Mouse (Mus musculus): ENCODE measurements around the gene Atp13a2.
A peak's percentile ranks its signal among the peaks of the same experiment; 100 is the strongest.

Atp13a2 gene

DNA sequence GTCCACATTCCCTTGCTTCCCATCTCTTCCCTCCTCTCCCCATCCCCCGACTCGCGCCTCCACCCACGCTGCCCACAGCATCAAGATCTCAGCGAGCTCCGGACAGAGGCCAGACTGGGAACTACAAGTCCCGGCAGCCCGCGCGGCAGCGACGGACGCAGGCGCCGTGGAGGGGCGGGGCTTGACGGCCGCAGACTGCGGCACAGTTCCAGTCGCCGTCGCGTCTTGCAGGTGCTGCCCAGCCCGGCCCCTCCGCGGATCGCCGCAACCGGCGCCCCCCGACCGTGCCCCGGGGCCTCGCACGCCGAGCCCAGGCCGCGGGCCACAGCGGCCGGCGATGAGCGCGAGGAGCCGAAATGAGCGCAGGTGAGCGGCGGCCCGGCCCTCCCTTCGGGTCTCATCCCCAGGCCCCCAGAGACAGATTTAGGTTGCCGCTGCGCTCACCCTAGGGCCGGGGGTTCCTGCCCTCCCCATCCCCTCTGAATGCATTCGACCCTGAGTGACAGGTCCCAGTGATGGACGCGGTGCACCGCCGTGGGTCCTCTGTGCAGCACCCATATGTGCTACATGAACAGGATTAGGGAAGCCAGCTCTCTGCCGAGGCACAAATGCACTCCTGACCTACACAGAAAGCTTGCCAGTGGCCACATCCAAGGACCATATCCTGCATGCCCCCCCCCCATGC lies at the start of gene Atp13a2:
Gene Atp13a2, plus strand, starts transcription at position 163 of the 685 bp plus-strand sequence.
- peak; percentile 92 for DNase-seq

DNA sequence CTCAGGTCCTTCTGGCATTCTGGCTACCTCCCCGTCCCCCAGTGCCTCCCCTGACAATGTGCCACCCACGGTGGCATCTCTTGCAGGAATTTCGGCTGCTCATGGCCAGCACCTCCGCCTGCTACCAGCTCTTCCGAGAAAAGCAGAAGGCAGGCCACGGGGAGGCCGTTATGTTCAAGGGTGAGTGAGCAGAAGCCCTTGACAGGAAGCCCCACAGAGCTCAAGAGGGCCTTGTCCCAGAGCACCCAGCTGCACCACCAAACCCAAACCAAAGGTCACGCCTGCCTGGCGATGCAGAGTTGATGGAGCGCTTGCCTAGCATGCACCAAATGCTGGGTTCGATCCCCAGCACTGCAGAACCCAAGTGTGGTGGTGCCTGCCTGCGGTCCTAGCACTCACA lies 42.3 kb upstream of the Atp13a2 start:
- no peak for DNase-seq

DNA sequence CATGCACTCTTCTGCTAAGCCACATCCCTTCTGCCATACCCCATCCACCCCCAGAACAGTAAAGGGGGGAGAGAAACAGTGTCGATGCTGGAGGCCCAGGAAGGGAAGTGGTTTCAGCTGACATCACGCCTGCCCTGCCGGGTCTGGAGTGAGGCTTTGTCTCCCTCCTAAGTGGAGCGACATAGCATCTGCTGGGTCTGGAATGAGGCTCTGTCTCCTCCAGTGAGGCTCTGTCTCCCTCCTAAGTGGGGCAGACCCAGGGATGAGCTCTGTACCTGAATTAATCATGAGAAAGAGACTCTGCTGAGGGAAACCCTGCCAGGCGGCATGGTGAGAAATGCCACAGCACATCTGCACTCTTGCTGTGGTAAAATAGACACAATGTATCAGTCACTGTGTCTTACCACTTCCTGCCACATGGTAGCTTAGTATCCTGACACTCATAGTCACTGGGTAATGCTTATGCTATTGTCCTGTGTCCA lies 41.7 kb upstream of the Atp13a2 start:
- DNase-seq = peak; percentile 38

DNA sequence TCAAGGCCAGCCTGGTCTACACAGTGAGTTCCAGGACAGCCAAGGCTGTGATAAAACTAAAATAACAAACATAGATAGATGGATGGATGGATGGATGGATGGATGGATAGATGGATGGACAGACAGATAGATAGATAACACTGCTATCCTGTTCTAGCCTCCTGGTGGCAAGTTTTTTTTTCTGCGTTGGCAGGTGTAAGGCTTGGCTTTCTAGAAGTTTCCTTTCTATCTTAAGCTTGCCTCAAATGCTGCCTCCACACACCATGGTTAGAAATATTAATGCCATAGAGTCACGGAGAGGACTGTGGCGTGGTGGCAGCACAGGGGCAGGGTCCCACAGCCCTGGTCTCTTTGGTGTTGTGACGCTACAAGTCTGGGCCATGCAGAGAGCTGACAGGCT lies 41.1 kb upstream of the Atp13a2 start:
- DNase-seq = no peak

DNA sequence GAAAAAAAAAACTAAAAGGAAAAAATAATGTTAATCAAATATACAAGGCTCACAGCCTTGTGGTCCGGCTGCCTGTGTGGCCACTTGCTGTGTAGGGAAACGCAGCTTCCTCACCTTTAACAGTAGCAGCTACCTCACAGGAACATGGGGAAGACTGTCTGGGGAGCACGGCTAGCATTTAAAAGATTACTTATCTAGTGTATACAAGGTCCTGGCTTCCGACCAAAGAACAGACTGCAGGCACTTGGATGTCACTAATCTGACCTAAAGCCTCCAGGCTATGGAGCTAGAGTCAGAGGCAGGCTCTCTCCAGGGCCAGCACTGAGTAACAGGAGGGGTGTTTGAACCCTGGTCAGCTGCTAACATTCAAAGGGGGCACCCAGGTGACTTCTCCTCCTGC lies 40.6 kb upstream of the Atp13a2 start:
- no peak for DNase-seq

DNA sequence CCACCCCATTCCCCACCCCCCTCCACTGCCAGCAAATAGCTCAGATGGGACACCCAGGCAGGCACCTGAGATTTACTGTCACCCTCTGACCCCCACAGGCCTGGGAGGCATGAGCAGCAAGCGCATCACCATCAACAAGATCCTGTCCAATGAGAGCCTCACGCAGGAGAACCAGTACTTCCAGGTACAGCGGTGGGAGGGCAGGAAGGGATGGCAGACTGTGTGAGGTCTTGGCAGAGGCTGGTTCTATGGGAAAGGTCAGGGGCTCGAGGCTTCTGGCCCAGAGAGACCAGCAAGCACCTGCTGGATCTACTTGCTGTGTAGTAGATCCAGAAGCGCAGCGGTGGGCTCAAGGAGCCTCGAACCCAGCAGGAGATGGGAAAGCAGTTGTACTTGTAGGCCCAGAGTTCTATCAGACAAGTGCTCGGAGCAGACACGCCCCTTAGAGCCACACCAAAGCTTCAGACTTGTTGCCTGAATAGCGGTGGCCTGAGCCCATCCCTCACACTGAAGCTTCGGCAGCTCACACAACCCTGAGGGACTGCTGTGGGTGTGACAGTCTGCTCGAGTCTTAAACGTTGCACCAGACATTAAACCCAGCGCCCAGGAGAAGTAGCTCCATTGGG lies 40.0 kb upstream of the Atp13a2 start:
- DNase-seq = no peak

DNA sequence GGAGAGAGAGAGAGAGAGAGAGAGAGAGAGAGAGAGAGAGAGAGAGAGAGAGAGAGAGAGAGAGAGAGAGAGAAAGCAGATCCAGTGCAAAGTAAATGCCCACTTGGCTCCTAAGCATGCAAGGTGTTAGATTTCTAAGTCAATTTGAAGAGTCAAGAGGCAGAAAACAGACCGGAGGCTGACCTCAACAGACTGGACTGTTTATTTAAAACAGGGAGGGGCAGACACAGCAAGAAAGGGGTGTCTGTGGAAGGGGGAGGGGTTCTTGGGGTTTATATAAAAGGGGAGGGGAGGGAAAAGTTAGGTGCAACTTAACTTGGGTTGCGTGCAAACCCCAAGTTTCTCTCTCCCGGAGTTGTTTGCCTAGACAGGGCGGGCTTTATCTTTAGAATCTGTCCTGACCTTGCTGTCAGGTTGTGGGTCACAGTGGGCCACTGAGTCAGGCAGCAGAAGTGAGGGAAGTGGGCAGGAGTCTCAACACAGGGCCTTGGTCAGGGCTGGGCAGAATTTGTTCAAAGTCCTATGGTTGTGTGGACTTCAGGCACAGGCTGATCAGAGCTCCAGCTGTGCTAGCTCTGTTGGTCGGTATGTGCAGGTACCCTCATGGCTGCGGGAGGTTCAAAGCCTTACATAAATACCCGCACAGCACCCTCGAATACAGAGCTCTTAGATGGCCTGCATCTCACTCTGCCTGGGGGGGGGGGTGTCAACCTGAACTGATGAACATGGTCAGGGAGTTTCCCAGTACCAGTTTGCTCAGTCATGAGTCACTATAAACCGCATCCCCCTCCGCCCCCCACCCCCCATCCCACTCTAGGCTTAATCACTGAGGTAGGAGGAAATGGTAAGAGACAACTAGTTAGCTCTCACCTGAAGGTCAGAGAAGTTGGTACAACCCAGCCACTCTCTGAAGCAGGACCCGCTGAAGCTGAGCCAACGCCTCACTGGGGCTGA lies 38.9 kb upstream of the Atp13a2 start:
- no peak for DNase-seq

DNA sequence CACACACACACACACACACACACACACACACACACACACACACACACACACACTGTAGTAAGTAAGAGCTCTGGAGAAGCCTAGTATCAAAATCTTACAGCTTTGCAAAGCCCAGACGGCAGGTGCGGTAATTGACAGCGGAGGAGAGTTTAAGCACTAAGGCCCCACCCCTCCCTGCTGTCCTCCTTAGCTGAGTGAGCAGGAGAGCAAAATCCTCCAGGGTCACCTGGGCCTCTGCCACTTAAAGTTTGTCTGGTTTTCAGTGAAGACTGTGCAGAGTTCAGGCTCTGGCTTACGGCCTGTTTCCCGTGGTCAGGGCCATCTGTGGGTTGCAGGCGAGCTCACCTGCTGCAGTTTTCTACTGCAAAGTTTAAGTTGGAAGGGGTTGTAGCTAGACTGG lies 38.2 kb upstream of the Atp13a2 start:
- DNase-seq = peak; percentile 32

DNA sequence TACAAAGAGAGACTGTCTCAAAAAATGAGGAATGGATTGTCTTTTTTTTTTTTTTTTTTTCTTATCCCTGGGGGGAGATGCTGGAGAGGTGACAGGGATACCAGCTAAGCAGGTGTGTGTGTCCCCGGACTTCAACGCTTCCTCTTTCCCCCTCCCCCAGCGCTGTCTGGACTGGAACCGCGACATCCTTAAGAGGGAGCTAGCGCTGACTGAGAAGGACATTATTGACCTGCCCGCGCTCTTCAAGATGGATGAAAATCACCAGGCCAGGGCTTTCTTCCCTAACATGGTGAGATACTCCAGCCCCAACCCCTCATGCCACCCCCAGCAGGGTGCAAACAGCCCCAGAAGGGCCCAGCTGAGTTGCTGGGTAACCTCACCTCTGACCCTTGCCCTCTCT lies 37.6 kb upstream of the Atp13a2 start:
- DNase-seq = no peak

DNA sequence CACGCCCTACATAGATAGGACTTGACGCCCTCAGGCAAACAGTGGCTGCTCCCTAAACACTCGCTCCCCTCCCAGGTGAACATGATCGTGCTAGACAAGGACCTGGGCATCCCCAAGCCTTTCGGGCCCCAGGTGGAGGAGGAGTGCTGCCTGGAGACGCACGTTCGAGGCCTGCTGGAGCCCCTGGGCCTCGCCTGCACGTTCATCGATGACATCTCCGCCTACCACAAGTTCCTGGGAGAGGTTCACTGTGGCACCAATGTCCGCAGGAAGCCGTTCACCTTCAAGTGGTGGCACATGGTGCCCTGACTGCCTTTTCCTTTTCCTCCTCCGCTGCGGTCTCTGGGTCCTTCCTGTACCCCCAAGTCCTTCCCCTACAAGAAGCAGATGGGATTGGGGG lies 37.1 kb upstream of the Atp13a2 start:
- no peak for DNase-seq

DNA sequence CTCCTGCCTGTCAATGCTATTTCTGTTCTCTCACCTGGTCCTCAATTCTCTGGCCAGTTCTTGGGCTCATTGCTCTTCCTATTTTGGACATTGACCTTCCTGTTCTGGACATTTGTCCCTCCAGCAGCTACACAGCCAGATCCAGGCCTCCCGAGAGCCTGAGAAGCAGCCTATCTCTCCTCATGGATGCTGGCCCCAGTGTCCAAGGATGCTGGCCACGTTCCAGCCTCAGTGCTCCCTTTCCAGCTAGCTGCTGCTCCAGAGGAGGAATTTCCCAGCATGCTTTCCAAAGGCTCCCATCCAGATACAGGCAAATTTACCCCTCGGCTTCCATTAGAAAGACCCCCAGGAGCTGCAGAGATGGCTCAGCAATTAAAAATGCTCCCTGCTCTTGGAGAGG lies 36.1 kb upstream of the Atp13a2 start:
- DNase-seq = no peak

DNA sequence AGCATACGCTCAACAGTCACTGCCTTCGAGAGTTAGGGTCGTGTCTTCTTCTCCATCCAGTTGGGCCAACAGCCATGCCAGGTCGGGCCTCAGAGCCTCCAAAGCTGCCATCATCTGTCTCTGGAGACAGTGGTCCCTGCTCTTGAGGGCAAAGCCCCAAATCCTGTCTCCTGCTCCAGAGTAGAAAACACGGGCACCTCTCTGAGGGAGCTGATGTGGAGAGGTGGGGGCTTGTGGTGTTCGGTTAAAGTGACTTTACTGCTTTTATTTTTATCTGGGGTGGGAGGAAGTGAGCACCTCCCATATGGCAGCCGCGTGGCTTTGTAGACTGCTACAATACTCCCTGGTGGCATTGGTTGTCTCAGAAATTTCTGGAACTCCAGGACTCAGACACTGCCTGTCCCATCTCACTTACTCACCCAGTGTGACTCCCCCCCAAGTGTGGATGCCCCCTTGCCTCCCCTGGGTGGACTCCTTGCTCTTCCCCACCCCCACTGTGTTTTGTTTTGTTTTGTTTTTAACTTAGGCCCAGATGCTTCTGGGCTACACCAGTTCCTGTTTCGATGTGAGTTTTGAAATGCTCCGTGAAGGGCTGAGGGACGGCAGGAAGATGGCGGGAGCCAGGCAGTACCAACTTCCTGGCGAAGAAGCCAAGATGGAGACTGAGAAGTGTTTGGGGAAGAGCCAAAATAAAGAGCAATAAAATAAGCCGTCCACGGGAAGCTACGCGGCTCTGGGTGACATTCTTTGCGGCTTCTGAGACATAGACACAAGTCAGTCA lies 34.6 kb upstream of the Atp13a2 start:
- no peak for DNase-seq

DNA sequence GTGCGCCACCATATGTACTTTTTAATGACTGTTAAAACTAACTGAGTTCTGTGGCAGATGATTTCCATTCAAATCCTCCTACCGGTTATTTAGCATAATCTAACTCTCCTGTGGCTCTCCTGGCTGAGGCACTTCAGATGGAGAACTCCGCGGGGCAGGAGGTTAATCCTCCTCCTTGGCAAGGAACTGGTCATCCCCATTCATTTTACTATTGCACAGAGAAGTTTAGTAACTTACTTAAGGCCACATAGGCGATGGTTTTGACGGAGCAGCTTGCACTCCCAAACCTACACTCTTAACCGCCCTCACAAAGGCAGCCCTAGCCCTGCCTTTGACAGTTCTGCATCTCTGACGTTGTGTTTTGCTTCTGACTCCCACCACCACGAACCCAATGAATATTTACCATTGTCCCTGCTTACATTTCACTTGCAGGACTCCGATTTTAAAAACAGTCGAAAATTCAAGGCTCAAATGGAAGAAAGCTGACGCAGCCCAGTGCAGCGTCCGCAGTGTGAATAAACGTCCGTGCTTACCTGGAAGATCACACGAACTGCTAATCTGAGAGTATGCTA lies 29.5 kb upstream of the Atp13a2 start:
- peak; percentile 27 for DNase-seq

DNA sequence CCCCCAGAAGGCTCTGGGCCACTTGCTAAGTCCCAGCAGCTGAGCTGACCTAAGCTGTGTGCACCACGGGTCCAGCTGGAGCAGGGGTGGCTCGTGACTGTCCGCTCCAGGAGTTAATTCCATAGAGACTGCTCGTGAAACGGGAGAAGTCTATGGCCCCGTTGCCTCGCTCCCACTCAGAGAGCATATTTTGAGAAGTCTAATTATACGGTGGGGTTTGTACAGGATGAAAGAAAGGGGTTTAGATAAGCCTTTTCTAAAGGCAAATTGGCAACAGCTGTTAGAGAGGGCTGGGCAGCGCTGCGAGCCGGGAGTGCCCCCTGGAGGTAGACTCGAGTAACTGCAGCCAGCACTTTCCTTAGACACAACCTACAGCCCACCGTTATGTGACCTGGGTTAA lies 28.9 kb upstream of the Atp13a2 start:
- DNase-seq = peak; percentile 87

DNA sequence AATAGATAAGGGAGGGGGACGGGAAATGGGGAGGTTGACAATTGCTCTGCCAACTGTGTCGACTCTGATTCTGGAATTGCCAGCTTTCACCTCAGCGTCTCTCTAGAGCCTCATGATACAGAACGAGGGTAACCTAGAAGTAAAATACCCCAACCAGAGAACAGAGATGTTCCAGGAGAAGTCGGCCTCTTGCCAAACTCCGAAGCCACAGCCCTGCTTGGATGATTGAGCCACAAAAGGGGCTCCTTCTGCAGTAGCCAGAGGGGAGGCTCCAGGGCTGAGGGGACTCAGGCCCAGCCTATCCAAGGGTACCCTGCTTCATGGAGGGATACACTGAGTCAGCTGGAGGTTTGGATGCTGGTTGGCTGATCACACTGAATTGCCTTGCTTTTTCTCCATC lies 28.4 kb upstream of the Atp13a2 start:
- no peak for DNase-seq

DNA sequence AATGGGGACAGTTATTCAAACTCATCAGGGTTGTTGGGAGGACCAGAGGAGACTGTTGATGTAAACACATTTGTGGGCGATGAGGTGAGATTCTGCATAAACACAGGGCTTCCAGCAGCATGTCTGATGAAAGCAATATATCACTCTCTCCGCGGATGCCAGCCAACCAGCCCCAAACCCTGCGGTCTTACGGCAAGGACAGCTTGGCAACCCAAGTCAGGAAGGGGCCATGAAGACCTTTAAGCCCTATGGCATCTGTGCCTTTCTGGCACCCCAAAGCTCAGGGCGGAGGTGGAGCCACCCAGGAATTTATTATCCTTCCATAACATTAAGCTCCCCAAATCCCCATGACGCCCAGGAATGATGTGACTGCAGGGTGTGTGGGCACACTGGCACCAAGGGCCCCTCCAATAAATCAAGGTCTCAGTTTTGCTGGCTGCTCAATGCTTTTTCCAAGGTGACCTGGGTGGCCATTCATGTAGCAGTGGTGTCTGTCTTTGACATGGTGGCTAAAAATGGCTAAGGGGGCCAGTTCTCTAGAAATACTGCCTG lies 27.5 kb upstream of the Atp13a2 start:
- no peak for DNase-seq

DNA sequence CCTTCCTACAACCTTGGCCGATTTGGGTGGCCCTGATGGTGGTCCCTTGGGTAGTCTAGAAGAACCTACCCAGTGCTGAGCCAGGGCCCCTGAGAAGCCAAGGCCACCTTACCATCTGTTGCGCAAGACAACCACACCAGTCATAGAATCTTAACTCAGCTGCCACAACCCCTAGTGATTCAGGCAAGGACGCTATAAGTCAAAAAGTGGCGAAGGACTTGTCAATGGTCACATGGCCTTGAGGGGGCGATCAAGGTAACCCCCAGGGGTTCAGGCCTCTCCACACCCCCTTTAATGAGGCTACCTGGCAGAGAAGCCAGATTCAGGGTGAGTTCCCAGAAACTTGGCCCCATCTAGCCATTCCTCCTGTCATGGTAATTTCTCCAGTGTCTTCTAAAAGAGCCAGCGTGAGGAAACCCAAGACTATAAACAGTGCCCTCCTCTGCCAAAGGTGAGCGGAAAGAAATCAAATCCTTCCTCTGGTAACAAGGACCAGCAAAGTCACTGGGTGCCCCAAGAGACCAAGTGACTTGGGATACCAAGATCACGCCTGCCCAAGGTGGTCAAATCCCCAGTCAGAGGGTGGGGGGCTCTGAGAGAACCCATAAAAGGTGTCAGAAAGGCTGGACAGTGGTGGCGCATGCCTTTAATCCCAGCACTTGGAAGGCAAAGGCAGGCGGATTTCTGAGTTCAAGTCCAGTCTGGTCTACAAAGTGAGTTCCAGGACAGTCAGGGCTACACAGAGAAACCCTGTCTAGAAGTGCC lies 26.8 kb upstream of the Atp13a2 start:
- DNase-seq = no peak

DNA sequence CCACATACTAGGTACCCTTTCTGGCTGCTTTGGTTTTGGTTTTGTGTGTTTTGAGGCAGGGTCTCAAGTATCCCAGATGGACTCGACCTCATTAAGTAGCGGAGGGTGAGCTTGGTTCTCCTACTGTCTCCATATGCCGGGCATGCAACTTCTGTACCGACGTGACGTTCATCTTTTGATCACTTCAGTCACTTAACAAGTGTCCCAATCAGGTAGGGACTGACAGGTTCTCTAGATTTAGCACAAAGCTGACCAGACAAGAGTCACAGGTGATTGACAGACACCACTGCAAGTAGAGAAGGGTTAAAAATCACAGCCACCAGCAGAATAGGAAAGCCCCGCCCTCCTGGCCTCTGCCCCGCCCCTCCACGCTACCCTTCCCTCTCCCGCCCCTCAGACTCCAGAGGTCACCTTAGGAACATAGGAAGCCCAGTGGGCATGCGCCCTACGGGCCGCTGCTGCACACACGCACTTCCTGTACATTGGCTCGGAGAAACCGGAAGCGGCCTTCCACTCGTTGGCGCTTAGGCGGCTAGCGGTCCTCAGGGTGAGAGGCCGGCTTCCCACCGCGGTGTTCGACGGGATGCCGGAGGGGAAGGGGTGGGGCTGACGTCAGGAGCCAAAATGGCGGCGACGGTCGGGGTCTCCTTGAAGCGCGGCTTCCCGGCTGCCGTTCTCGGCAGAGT lies 25.7 kb upstream of the Atp13a2 start, which contains the start of gene Sdhb:
Gene Sdhb, plus strand, starts transcription at position 423 of the 686 bp plus-strand sequence.
- DNase-seq = peak; percentile 100

DNA sequence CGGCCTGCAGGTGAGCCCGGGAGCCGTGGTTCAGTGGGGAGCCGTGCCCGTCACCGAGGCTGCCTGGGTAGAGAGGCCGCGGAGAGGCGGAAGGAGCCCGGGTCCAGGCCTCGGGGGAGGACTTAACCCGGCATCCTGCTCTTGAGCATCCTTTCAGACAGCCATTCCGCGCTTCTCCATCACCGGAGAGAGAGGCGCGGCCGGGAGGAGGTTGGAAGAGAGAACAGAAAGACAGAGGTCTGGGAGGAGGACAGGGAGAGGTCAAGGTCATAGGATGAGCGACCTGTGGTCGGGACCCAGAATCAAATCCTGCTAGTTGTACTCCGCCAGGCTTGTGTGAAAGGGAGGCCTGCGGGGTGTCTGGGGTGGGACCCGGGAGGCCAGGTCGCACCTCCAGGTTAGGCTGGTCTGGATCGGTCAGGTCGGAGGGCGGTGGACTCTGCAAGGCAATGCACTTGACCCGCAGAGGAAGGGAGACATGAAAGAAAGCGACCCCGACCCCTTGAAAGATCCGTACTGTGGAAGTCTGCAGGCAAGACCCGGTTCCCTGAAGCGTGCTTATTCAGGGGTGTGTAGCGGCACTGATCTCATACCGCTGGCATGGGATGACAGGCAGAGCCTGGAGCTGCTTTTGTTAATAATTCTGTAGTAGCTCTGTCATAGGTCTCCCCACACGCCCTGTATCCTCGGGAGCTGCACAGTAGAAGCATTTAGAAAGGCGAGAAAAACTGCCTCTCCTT lies 25.0 kb upstream of the Atp13a2 start:
- DNase-seq = no peak

All from retina, postnatal 1 day (tissue).